Mouse (Mus musculus) forebrain, embryonic 11.5 days (tissue): ENCODE results near the gene 1700023F06Rik. TPM values are rescaled to one million over a fixed set of nuclear protein-coding genes. Genes with fewer than 3 reads are reported as not detected.
A peak's percentile ranks its signal among the peaks of the same experiment; 100 is the strongest.

ENCODE experiments used
- ATAC-seq: fragments of 200-750 bp; cut with Nextera tagmentation; replicated peaks from 2 replicates; pipeline ENCODE4 v1.8.0; 2017; ENCODE audit warnings: moderate TSS enrichment; ENCODE audit not compliant: low FRiP score
- DNase-seq: peaks from one replicate; pipeline ENCODE4 v3.0.0-alpha.2; 2017; ENCODE audit warnings: low spot score
- H3K27ac ChIP-seq: fragments of 300-500 bp; sonication (generic); 2 replicates; pipeline ENCODE4 v1.5.1; 2014; ENCODE audit warnings: low read depth, low read length
- H3K27me3 ChIP-seq: fragments of 300-500 bp; sonication (generic); 2 replicates; pipeline ENCODE4 v1.6.1; 2014; ENCODE audit warnings: mild to moderate bottlenecking, low read length, mixed read lengths; ENCODE audit not compliant: control insufficient read depth, insufficient read depth
- H3K36me3 ChIP-seq: fragments of 300-500 bp; sonication (generic); 2 replicates; pipeline ENCODE4 v1.6.1; 2014; ENCODE audit warnings: mild to moderate bottlenecking, low read length, moderate library complexity, mixed read lengths; ENCODE audit not compliant: control insufficient read depth, insufficient read depth
- H3K4me1 ChIP-seq: fragments of 300-500 bp; sonication (generic); replicated peaks from 2 replicates; pipeline ENCODE4 v1.6.1; 2014; ENCODE audit warnings: low read length, mixed read lengths; ENCODE audit not compliant: control insufficient read depth, insufficient read depth
- H3K4me2 ChIP-seq: fragments of 300-500 bp; sonication (generic); 2 replicates; pipeline ENCODE4 v1.6.1; 2014; ENCODE audit warnings: low read depth, mild to moderate bottlenecking, low read length, moderate library complexity, mixed read lengths; ENCODE audit not compliant: severe bottlenecking
- H3K4me3 ChIP-seq: fragments of 300-500 bp; sonication (generic); 2 replicates; pipeline ENCODE4 v1.5.1; 2014; ENCODE audit warnings: low read depth, low read length
- H3K9ac ChIP-seq: fragments of 300-500 bp; sonication (generic); 2 replicates; pipeline ENCODE4 v1.6.1; 2014; ENCODE audit warnings: low read length
- H3K9me3 ChIP-seq: fragments of 300-500 bp; sonication (generic); 2 replicates; pipeline ENCODE4 v1.6.1; 2016; ENCODE audit warnings: low read length, mixed read lengths; ENCODE audit not compliant: control insufficient read depth
- WGBS: fragments of 180-500 bp; shearing (Covaris S2); extraction: QIAGEN DNeasy Blood & Tissue Kit; methylation state at CpG from one replicate; pipeline ENCODE4 v1.1.7; 2014; 5-methylcytosine and 5-hydroxymethylcytosine counted together
- polyA plus RNA-seq: library from polyadenylated mRNA; unstranded; fragments of >200 nt; fragmentation: Nextera tagmentation; extraction: Ambion mirVana; gene quantifications from 2 replicates; pipeline ENCODE4 v1.2.1, GENCODE M21; 2014

Gene 1700023F06Rik
- polyA plus RNA-seq, 1 experiment from 2014 or later: 0.23 TPM

DNA sequence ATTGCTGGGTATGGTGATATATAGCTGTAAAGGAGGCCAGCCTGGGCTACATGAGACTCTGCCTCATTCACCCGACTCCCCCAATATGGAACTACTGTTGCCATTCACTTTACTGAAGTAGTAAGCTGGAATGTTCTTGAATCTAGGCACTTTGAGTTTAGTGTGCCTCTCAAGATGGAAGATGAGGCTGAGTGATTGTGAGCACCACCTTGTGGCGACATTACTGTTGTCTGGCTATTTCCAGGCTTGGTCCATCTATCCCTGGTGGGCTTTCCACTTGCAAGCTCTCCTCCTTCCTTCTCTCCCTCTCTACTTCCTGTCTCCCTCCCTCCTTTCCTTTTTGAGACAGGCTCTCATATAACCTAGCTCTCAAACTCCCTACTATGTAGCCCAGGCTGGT, 23.5 kb downstream of the 1700023F06Rik start:
- 26% methylated on average over 2 of the region's 2 CpGs for WGBS
- H3K27ac ChIP-seq: no peak overlapping the region
- DNase-seq: no peak
- no peak overlapping the region for H3K4me2 ChIP-seq
- no peak for ATAC-seq
- H3K36me3 ChIP-seq: no peaks in the 10 kb centered on the region
- no peaks in the 10 kb centered on the region for H3K4me1 ChIP-seq
- no peaks in the 10 kb centered on the region for H3K9me3 ChIP-seq
- H3K4me3 ChIP-seq: no peak overlapping the region
- H3K27me3 ChIP-seq: no peaks in the 10 kb centered on the region
- no peak overlapping the region for H3K9ac ChIP-seq

DNA sequence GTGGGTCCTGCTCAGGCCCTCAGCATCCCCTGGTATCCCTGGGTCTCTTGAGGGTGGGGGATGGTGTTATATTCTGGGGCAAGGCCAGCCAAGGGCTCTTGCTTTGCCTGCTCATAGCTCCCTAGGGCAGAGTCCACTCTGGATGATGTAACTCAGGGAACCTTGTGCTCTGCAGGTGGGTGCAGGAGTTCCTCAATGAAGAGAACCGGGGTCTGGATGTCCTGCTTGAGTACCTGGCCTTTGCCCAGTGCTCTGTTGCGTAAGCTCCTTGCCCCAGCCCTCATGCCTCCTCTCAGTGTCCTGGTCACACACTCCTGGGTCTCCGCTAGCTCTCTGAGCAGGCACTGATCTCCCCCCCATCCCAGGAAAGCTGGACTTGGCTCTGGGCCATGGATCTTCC, 26.4 kb downstream of the 1700023F06Rik start:
- no peak overlapping the region for H3K27ac ChIP-seq
- no peaks in the 10 kb centered on the region for H3K9me3 ChIP-seq
- no peak for ATAC-seq
- no peaks in the 10 kb centered on the region for H3K27me3 ChIP-seq
- no peaks in the 10 kb centered on the region for H3K36me3 ChIP-seq
- no peak overlapping the region for H3K4me2 ChIP-seq
- H3K9ac ChIP-seq: no peak overlapping the region
- H3K4me1 ChIP-seq: no peaks in the 10 kb centered on the region
- 90% methylated on average over 3 of the region's 3 CpGs for WGBS
- no peak overlapping the region for H3K4me3 ChIP-seq
- DNase-seq: peak; percentile 42

DNA sequence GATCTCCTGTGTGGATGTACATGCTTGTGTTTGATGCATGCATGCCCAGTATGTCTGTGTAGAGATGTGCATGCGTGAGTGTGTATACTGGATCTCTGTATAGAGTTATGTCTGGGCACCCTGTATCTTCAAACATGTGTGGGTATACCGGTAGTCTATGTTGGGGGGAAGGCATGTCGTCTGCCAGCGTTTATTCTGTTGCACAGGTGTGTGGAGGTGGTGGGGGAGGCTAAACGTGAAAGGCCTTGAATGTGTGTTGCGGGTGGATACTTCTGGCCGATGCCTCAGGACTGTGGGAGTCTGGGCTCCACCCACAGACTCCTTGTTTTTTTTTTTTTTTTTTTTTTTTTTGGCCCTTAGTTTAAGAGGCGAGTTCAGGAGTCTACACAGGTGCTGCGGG, 27.0 kb downstream of the 1700023F06Rik start:
- DNase-seq: peak; percentile 19
- WGBS: 81% methylated on average over 9 of the region's 9 CpGs
- Histone ChIP-seq H3K4me2 (no peak overlapping the region), H3K4me3 (no peak overlapping the region), H3K27ac (no peak overlapping the region), H3K9me3 (no peaks in the 10 kb centered on the region), H3K9ac (no peak overlapping the region), H3K36me3 (no peaks in the 10 kb centered on the region), H3K4me1 (no peaks in the 10 kb centered on the region), H3K27me3 (no peaks in the 10 kb centered on the region)
- no peak for ATAC-seq

DNA sequence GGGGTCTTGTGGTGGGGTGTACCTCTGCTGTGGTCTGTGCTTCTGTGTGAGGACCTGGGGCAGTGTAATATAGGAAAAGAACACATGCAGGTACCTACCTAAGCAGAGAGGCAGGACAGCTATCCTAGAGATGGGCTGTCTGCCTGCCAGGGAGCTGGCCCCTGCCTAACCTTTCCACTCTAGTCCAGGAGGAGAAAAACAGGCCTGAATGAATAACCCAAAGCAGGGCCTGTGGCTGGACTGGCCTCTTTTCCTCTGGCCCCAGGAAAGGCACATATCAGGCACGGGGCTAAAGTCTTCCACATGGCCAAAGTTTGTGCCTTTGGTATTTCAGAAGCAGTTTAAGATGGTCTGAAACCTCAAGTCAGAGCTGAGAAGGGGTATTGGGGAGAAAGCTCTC, 27.9 kb downstream of the 1700023F06Rik start:
- ATAC-seq: no peak
- Histone ChIP-seq H3K4me1 (no peaks in the 10 kb centered on the region), H3K27me3 (no peaks in the 10 kb centered on the region), H3K9ac (0 out of 2 replicates have a peak overlapping the region, but pooled peaks have one; percentile 8), H3K4me3 (no peak overlapping the region), H3K27ac (no peak overlapping the region), H3K4me2 (no peak overlapping the region), H3K9me3 (no peaks in the 10 kb centered on the region), H3K36me3 (no peaks in the 10 kb centered on the region)
- 74% methylated on average over 1 of the region's 1 CpGs for WGBS
- no peak for DNase-seq

DNA sequence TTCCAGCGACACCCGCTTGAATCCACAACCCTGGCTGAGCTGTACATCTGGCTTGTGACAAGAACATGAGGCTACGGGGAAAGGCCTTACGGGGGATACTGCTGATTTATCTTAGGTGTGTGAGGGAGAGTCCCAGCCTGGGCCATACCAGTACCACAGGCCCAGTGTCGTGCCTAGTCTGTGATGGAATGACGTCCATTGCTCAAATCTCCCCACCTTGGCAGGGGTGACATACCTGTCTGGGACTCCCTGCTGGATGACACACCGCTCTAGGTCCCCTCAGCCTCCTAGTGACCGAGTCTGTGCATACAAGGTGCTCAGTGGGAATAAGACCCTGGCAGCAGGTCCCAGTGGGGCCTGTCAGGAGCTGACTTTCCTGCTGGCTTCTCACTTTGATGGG, 29.6 kb downstream of the 1700023F06Rik start:
- Histone ChIP-seq H3K4me3 (no peak overlapping the region), H3K4me2 (no peak overlapping the region), H3K27ac (no peak overlapping the region), H3K36me3 (no peaks in the 10 kb centered on the region), H3K27me3 (no peaks in the 10 kb centered on the region), H3K9me3 (no peaks in the 10 kb centered on the region), H3K9ac (no peak overlapping the region), H3K4me1 (no peaks in the 10 kb centered on the region)
- no peak for ATAC-seq
- DNase-seq: no peak
- 87% methylated on average over 8 of the region's 8 CpGs for WGBS

DNA sequence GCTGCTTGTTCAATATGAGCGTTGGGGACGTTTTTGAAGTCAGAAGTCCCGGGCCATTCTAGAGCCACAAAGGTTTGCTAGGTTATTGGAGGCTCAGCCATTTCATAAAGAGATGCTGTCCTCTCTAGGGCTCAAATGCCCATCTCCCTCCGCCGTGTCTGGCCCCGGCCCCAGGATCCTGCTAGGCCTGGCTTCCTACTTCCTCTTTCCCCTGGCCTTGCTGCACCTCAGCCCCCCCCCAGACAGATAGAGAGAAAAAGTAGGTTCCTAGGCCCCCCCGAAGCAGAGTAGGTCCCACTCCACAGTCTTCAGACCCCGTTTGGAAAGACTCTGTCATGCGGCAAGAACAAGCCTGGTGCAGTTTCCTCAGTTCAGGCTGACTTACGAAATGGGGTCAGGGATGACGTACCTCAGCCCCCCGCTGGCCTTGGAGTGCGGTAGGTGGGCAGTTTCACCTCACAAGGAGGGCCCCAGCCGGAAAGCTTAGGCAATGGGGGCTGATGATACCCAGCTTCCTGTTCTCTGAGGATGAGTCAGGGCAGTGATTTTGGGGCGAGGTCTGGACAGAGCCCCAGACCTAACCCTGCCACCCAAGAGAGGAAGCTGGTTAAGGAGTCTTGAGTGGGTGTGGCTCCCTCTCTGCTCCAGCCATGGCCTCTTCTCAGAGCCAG, 30.4 kb downstream of the 1700023F06Rik start:
- no peaks in the 10 kb centered on the region for H3K4me1 ChIP-seq
- H3K9ac ChIP-seq: no peak overlapping the region
- DNase-seq (no peak), ATAC-seq (no peak)
- H3K27ac ChIP-seq: no peak overlapping the region
- H3K9me3 ChIP-seq: no peaks in the 10 kb centered on the region
- no peak overlapping the region for H3K4me3 ChIP-seq
- 88% methylated on average over 15 of the region's 15 CpGs for WGBS
- peaks cover 2% of the 10 kb centered on the region; the same call in 1 of the 2 replicates for H3K27me3 ChIP-seq
- no peaks in the 10 kb centered on the region for H3K36me3 ChIP-seq
- H3K4me2 ChIP-seq: no peak overlapping the region

DNA sequence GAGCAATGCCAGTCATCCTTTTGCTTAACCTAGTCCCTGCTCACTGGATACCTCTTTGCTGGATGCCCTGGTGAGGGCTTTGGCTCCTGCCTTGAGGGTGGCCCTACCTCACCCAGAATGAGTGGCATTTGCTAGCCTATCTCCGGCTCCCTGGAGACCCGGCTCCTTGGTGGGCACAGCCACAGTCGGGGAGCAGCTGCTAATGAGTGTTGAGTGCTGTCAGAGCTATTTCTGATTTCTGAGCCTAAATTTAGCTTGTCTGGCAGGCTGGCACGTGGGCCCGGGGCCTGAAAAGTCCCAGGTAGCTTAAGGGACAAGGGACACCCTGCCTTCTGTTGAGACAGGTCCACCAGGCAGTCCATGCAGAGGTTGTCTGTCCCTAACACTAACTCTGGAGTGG, 31.1 kb downstream of the 1700023F06Rik start:
- Histone ChIP-seq H3K27ac (no peak overlapping the region), H3K4me3 (no peak overlapping the region), H3K9me3 (no peaks in the 10 kb centered on the region), H3K27me3 (peaks cover 7% of the 10 kb centered on the region), H3K9ac (no peak overlapping the region), H3K4me1 (no peaks in the 10 kb centered on the region), H3K4me2 (no peak overlapping the region), H3K36me3 (no peaks in the 10 kb centered on the region)
- WGBS: 86% methylated on average over 5 of the region's 5 CpGs
- no peak for ATAC-seq
- no peak for DNase-seq

DNA sequence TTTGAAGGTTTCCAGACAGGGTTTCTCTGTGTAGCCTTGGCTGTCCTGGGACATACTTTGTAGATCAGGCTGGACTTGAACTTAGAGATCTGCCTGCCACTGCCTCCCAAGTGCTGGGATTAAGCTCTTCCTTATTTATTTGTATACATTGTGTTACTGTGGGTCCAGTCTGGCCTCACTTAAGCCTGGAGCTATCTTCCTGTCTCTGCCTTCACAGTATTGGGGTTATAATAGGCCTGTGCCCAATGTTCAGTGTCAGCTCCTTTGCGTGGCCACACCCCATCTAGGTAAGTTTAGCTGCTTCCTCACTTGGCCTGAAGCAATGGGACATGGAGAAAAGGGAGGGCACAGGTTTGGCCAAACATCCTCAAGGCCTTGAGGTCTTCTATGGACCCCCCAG, 31.8 kb downstream of the 1700023F06Rik start:
- Histone ChIP-seq H3K27ac (no peak overlapping the region), H3K9ac (no peak overlapping the region), H3K27me3 (peaks cover 14% of the 10 kb centered on the region), H3K4me1 (no peaks in the 10 kb centered on the region), H3K4me2 (no peak overlapping the region), H3K36me3 (no peaks in the 10 kb centered on the region), H3K9me3 (no peaks in the 10 kb centered on the region), H3K4me3 (no peak overlapping the region)
- DNase-seq: no peak
- 100% methylated on average over 1 of the region's 1 CpGs for WGBS
- ATAC-seq: no peak
